Mouse (Mus musculus): Measurements from ENCODE around the gene Fbxl12.
"Not testable (repeated sequence)": the region's sequence is repeated elsewhere in the genome, so short reads cannot be mapped to it uniquely, and the experiment has no call there.

Fbxl12 gene

DNA sequence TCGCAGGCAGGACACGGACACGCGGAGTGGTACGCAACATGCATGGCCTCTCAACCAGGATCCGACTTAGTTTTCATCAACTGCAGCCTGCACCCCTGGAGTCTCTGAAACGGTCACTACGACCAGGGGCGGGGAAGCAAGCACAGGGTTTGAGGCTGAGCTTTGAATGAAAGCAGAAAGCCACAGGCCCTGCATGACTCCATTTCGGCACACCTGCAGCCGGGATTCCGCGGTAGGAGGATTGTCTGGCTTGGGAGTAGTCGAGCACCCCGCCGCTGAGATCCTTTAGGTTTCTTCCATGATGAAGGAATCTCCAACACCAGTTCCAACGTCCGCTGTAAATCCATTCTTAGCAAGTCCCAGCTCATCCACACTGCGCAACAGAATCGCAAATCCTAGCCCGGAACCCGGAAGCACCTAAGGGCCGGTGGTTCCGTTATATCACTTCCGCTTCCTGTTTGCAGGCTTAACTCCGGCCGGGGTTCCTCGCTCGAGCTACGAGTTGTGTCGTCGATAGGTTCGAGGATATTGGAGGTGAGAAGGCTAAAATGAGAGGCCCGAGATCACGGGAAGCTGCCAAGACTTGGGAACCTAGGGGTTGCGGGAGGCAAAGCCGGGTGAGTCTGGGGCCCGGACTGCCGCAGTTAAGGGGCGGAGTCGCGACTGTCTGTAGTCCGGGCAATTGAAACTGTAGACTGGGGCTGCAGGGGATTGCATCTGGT, at the start of gene Fbxl12:
TSS of gene Fbxl12 (minus strand) at position 408 of the 722 bp plus-strand sequence.
- peak; percentile 85 for DNase-seq (ENCODE audit: extremely low spot score, low spot score)

- no peak for DNase-seq (ENCODE audit: extremely low spot score, low spot score)
Observed at GRCm38 (mm10) chr9:20692863-20693262, 48.3 kb upstream of the Fbxl12 start.

DNA sequence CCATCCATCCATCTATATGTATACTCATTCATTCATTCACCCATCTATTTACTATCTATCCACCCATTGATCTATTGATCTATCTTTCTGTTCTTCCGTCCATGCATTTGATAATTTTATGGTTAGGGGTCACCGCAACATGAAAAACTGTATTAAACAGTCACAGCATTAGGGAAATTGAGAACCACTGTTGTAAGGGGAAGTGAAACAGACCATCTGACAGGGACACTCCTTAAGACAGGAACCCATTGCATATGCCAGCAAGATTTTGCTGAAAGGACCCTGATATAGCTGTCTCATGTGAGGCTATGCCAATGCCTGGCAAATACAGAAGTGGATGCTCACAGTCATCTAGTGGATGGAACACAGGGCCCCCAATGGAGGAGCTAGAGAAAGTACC, 45.9 kb upstream of the Fbxl12 start:
- DNase-seq (ENCODE audit: extremely low spot score, low spot score), result not testable (repeated sequence)

DNA sequence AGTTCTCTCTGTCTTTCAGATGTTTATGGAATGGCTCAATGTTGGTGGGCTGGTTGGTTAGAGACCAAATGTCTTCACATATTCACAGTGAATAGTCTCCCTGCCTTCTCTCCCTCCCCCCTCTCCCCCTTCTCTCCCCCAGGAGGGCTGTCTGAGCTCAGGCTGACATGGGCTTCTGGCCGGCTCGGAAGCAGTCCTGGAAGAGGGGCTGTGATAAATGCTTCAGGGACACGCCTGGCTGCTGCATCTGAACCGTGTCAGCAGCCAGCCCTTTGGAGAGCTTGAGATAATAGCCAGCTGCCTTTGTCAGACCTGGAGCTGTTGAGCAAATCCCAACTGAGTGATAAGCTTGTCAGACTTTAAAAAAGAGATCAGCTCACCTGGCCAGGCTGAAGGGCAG, 45.3 kb upstream of the Fbxl12 start:
- peak; percentile 42 for DNase-seq (ENCODE audit: extremely low spot score, low spot score)

GRCm38 (mm10) chr9:20689403-20689802, 44.8 kb upstream of the Fbxl12 start:
- DNase-seq (ENCODE audit: extremely low spot score, low spot score), result no peak

DNA sequence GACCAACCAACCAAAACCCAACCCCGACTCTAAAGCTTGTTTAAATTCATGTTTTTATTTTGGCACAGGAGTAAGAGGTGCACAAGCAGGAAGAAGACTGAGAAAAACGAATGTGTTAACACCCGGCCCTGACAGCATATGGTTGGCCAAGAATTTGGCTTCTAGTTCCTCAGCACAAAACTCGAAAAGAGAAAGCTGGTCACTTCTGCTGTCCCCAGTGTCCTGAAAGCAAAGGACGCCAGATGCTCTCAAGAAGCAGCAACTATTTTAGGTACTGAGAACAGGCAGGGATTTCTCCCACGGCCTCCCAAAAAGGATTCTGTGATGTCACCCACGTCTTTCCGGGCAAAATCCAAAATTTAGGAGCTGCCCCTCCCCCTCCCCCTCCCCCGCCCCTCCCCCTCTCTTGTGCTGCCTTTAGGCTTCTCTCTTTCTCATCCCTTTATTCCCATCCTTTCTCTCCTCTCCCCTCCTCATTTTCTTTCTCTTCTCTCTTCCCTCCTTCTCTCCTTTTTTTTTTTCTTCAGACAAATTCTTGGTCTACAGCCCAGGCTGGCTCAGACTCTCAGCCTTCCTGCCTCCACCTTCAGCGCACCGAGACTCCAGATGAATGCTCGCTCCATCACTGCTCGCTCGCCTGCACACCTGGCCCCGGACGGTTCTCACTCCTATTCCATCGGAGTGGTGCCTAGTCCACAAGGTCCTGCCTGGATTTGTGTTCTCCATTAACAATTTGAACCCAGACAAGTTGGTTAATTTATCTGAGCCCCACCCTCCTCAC, 40.7 kb upstream of the Fbxl12 start:
- DNase-seq (ENCODE audit: extremely low spot score, low spot score), result no peak

DNA sequence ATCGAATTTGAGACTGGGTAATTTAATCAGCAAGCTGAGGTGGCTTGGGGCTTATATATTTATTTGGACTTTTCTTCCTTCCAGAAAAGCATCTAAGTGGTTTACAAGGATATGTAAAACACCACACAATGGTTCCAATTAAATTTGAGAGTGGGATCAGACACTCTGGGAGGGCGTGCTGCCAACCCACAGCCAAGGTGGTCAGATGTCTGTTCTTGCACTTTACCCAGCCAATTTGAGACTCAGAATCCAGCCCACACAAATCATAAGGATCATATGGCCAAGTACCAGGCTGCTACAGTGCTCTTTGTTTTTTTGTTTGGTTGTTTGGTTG, 37.8 kb upstream of the Fbxl12 start:
- no peak for DNase-seq (ENCODE audit: extremely low spot score, low spot score)

DNA sequence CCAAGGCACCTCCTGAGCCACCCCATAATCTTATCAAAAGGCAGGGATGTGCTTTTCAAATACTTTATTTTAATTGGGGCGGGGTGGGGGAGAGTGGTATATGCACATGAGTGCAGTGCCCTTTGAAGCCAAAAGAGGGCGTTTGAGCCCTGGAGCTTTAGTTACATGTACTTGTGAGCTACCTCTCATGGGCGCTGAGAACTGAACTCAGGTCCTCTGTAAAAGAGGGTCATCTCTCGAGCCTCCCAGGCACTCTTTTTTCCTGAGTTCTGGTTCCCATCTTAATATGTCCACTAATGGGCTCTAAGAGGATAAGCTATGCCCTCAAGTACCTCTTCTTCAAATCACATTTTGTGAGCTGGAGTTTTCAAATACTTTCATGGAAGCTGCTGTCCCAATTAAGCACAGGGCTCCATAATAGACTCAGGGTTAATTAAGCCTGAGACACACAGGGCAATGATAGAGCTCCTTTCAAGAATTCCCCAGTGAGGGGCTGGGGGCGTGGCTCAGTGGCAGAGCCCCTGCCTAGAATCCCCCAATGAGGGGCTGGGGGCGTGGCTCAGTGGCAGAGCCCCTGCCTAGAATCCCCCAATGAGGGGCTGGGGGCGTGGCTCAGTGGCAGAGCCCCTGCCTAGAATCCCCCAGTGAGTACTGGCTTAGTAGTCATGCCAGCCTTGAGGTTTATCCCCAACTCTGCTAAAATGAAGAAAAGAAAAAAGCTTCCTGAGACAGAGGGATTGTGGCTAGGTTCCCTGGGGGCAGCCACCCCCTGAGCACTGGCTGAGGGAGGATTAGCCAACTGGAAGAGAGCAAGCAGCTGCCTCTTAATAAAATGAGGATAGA, 37.2 kb upstream of the Fbxl12 start:
- no peak for DNase-seq (ENCODE audit: extremely low spot score, low spot score)

GRCm38 (mm10) chr9:20680378-20680958, 35.9 kb upstream of the Fbxl12 start:
- DNase-seq (ENCODE audit: extremely low spot score, low spot score), result no peak

DNA sequence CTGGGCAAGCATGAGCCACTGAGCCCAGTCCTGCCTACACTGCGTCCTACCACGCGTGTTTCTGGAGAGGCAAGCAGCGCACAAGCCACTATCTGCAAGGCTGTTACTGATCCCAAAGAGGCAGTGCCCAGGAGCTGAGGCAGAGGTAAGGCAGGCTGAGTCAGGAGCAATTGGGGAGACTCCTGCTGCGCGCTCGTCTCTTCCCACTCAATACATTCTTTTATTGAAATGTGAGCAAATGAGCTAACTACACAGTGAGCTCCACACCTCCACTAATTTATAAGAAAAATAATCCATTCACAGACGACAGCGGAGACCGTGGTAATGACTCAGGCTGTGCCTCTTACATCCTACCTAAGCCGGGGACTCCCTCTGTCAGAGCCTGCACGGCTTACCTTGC, 33.3 kb upstream of the Fbxl12 start:
- no peak for DNase-seq (ENCODE audit: extremely low spot score, low spot score)

DNA sequence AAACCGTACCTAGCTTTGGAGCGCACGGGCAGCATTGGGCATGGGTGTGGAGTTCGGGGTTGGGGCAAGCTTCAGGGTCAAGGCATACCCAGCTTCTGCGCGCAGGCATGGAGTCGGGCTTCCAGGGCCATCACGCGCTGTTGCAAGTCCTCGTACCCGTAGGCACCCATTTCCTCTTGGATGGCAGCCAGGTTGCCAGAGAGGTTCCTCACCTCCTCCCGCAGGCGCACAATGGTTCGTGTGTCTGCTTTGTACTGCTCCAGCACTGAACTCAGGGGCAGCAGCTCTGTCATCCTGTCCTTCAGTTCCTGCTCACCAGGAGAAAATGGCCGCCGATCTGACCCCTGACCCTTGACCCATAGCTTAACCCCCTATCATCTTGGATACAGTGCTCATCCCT, 27.5 kb upstream of the Fbxl12 start:
- DNase-seq (ENCODE audit: extremely low spot score, low spot score), result no peak

GRCm38 (mm10) chr9:20668065-20668464, 23.5 kb upstream of the Fbxl12 start:
- DNase-seq (ENCODE audit: extremely low spot score, low spot score), result no peak

GRCm38 (mm10) chr9:20666510-20667034, 22.0 kb upstream of the Fbxl12 start:
- DNase-seq (ENCODE audit: extremely low spot score, low spot score), result no peak

- peak; percentile 59 for DNase-seq (ENCODE audit: extremely low spot score, low spot score)
Observed at GRCm38 (mm10) chr9:20665925-20666324, 21.4 kb upstream of the Fbxl12 start.

DNA sequence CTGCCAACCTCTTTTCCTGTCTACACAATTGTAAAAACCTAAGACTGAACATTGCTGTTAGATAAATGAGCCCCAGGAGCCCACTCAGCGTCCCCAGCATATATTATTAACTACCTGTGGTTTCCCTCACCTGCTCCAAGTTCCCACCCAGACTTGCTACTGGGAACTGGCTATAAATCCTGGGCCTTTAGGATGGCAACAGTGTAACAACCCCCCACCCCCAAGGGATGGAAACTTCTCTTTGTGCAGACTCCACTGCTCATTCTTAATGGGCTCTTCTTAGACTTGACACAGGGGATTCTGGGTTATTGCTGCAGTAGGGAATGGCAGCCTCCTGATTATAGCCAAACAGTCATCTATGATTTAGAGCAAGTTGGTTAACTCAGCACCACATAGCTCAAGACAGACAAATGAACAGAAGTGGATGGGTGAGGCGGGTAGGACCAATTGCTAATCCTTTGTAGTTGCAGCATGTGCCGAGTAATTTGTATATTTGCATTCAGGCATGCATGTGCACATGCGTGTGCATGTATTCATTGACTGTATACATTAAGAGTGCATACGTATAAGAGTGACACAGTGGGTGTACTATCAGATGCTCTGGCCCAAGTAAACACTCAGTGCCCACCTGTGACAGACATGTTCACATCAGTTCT, 20.5 kb upstream of the Fbxl12 start:
- no peak for DNase-seq (ENCODE audit: extremely low spot score, low spot score)

- no peak for DNase-seq (ENCODE audit: extremely low spot score, low spot score)
Observed at GRCm38 (mm10) chr9:20664366-20664765, 19.8 kb upstream of the Fbxl12 start.

DNA sequence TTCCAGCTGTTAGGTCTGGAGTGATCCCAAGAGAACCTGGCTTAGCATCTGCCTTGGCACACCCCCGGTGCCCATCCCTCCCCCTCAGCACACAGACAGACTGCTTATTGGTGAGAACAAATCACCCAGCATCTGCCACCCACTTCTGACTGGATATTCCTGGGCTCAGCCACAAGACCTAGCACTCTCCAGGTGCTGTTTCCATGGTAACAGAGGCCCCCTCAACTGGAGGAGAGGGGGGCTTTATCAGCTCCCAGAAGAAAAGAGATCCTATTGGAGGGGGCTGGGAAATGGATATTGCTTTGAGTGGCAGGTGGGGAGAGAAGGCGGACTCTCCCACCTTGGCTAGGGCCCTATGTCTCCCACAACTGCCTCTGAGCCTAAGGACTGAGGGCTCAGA, 19.4 kb upstream of the Fbxl12 start:
- DNase-seq (ENCODE audit: extremely low spot score, low spot score), result no peak

- peak; percentile 41 for DNase-seq (ENCODE audit: extremely low spot score, low spot score)
Observed at GRCm38 (mm10) chr9:20662874-20663273, 18.3 kb upstream of the Fbxl12 start.

GRCm38 (mm10) chr9:20662325-20662724, 17.8 kb upstream of the Fbxl12 start:
- DNase-seq (ENCODE audit: extremely low spot score, low spot score), result peak; percentile 71

DNA sequence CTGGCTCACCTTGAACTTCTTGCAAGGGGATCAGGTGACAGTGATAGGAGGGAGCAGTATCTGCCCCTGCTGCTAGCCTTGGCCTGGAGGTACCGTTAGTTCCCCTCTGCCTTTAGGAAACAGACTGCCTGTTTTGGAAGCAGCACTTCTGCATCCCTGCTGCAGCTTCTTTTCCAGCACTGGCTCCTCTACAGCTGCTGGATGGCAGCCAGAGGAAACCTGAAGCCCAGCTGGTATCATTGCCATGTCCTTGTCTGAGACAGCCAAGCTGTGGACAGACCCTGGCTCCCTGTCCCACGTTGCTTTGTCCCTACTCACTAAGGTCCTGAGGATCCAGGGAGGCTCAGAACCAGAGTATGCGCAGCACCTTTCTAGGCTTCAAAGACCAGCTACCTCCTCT, 13.0 kb upstream of the Fbxl12 start:
- DNase-seq (ENCODE audit: extremely low spot score, low spot score), result no peak

DNA sequence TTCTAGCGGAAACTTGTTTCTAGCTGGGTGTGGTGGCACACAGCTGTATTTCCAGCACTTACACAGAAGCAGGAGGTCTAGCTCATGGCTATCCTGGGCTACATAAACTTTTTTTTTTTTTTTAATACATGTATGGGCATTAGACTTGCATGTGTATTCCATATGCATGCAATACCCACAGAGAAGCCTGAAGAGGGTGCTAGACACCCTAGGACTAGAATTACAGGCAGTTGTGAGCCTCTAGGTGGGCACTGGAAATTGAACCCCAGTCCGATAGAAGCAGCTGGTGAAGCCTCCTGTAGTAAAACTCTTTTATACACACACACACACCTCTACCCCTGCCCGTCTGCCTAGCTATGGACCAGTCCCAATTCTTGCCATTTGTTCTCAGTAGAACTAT, 9.3 kb upstream of the Fbxl12 start:
- no peak for DNase-seq (ENCODE audit: extremely low spot score, low spot score)

Measured in neural tube, embryonic 10.5 days (tissue).